Mouse (Mus musculus): Measurements from ENCODE around the gene Kcnk5.

DNA sequence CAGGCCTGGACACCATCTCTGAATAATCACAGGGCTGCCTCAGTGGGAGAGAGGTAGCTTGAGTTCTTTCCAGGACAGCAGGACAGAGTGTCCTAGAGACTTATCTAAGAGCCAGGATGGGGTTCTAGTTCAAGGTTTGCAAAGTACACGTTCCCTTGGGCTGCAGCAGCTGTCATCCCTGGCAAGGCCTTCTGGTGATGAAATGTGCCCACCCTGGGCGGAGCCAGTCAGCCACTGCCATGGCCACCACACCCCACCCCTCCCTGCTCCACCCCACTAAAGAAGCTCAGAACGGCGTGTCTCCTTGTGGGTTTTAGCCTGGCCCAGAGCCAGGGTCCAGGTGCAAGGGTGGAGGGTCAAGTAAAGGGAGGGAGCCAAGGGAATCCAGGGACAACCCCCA lies 46.7 kb upstream of the Kcnk5 start:
- no peak for TF ChIP-seq GATA1 (IDR thresholded peaks at IDR 0.05; ENCODE audit: borderline replicate concordance, low read length)
- no peak for TF ChIP-seq FLI1 (IDR thresholded peaks at IDR 0.05; ENCODE audit: low read length)
